Comparison of ENCODE assay signal across 9 mouse cellular contexts in genomic region chr6:34383401-34383800, GRCm38 (mm10). TPM values are rescaled to one million over a fixed set of nuclear protein-coding genes. Genes with fewer than 3 reads are reported as not detected.
DNase-seq lines count a peak whose midpoint lies in the region; ATAC-seq lines count a peak whose summit lies in the region.
"Had no signal": no experiment of that assay in that cellular context is flagged by ENCODE, and none has a peak within 500 bp of the region (broad histone marks: within the 10 kb centered on the region; RNA-seq: fewer than 3 reads in every experiment).

No protein-coding gene starts in this region.

- peaks cover 5% of the 10 kb centered on the region; the same call in 1 of the 2 replicates for H3K4me1 ChIP-seq in heart, embryonic 10.5 days
- H3K4me1 ChIP-seq in kidney, embryonic 16.5 days (ENCODE audit: insufficient read depth, low read length) = no peaks in the 10 kb centered on the region

- H3K27ac ChIP-seq in heart, embryonic 10.5 days = no peak overlapping the region
- H3K27ac ChIP-seq in kidney, embryonic 16.5 days (ENCODE audit: low read length) = no peak overlapping the region

- no peaks in the 10 kb centered on the region for H3K9me3 ChIP-seq in heart, embryonic 10.5 days
- H3K9me3 ChIP-seq in kidney, embryonic 16.5 days (ENCODE audit: low read length) = no peaks in the 10 kb centered on the region

- H3K9ac ChIP-seq in kidney, embryonic 16.5 days (replicated peaks; ENCODE audit: low read length) = no peak overlapping the region

- no peak for ATAC-seq in kidney, embryonic 16.5 days (ENCODE audit: low FRiP score, low TSS enrichment)
- no peak for ATAC-seq in granulocyte monocyte progenitor cell, adult 5-6 weeks (replicated peaks; ENCODE audit: poor library complexity, severe bottlenecking)

- peak overlapping the region; percentile 70; the same call in 1 of the 2 replicates for H3K4me3 ChIP-seq in heart, embryonic 10.5 days
- no peak overlapping the region for H3K4me3 ChIP-seq in kidney, embryonic 16.5 days (ENCODE audit: low read length)

- H3K27me3 ChIP-seq in heart, embryonic 10.5 days (ENCODE audit: insufficient read depth, poor library complexity, severe bottlenecking) = no peaks in the 10 kb centered on the region
- no peaks in the 10 kb centered on the region for H3K27me3 ChIP-seq in kidney, embryonic 16.5 days (ENCODE audit: insufficient read depth, low read length)

- peak overlapping the region; percentile 93; the same call in 1 of the 2 replicates for H3K4me2 ChIP-seq in kidney, embryonic 16.5 days (replicated peaks; ENCODE audit: low read depth, low read length)

- DNase-seq in heart, embryonic 10.5 days (ENCODE audit: low spot score) = no peak
- no peak for DNase-seq in heart, adult 9 months (ENCODE audit: low spot score in 2 of 2)
- no peak for DNase-seq in kidney, postnatal 4 days
- DNase-seq in thymus, postnatal 14 days = peak; percentile 23
- no peak for DNase-seq in thymus, postnatal 25 days
- DNase-seq in right cerebral cortex, postnatal 10 days (ENCODE audit: low spot score in 2 of 2) = no peak

- 37% methylated on average over 8 of the region's 8 CpGs for WGBS in heart, embryonic 10.5 days
- WGBS in kidney, embryonic 16.5 days = 50% methylated on average over 8 of the region's 8 CpGs

- peaks cover 8% of the 10 kb centered on the region; the same call in 1 of the 2 replicates for H3K36me3 ChIP-seq in heart, embryonic 10.5 days
- 0 out of 2 replicates have a peak, but pooled peaks cover 6% of the 10 kb centered on the region for H3K36me3 ChIP-seq in kidney, embryonic 16.5 days (ENCODE audit: insufficient read depth, low read length)

RNA-seq across cellular contexts. Expression of gene Akr1b10, which starts 0.6 kb away (rescaled TPM):
- polyA plus RNA-seq in heart, embryonic 10.5 days (2016; fragmentation: Nextera tagmentation; extraction: Ambion mirVana) = 44.8 and 61.8 TPM in 2 replicates
- polyA plus RNA-seq in kidney, embryonic 16.5 days (2015; fragmentation: Nextera tagmentation; extraction: Ambion mirVana) = 32.5 and 35.8 TPM in 2 replicates
- total RNA-seq in granulocyte monocyte progenitor cell, adult 5-6 weeks (2014; fragmentation: Nextera tagmentation) = 37.8 and 58.6 TPM in 2 replicates
- 29.6 and 31.5 TPM in 2 replicates for total RNA-seq in granulocyte monocyte progenitor cell, adult 5-6 weeks (2017)

RNA-seq across cellular contexts. Expression of gene Akr1b7, which starts 28.7 kb away (rescaled TPM):
- 0.57 TPM in 1 of 2 replicates, not detected in the other for polyA plus RNA-seq in heart, embryonic 10.5 days (2016; fragmentation: Nextera tagmentation; extraction: Ambion mirVana)
- polyA plus RNA-seq in kidney, embryonic 16.5 days (2015; fragmentation: Nextera tagmentation; extraction: Ambion mirVana) = 87.6 and 135 TPM in 2 replicates
- not detected in 2 replicates for total RNA-seq in granulocyte monocyte progenitor cell, adult 5-6 weeks (2014; fragmentation: Nextera tagmentation)
- not detected in 2 replicates for total RNA-seq in granulocyte monocyte progenitor cell, adult 5-6 weeks (2017)
- total RNA-seq: layer of hippocampus, postnatal 36 days had no signal

RNA-seq across cellular contexts. Expression of gene Akr1b8, which starts 29.5 kb away (rescaled TPM):
- polyA plus RNA-seq in heart, embryonic 10.5 days (2016; fragmentation: Nextera tagmentation; extraction: Ambion mirVana) = 21.1 and 23.1 TPM in 2 replicates
- polyA plus RNA-seq in kidney, embryonic 16.5 days (2015; fragmentation: Nextera tagmentation; extraction: Ambion mirVana) = 12.6 and 12.7 TPM in 2 replicates
- total RNA-seq in granulocyte monocyte progenitor cell, adult 5-6 weeks (2014; fragmentation: Nextera tagmentation) = not detected in 2 replicates
- total RNA-seq in granulocyte monocyte progenitor cell, adult 5-6 weeks (2017) = not detected in 2 replicates

Comparison
In these comparisons a context has a peak if more than half of its experiments do, and no peak if none do; other contexts are left out.
1. RNA of gene Akr1b7, which starts 28.7 kb away (polyA plus RNA-seq): 87.6 to 135 TPM in kidney, embryonic 16.5 days; 0.57 TPM in heart, embryonic 10.5 days; every median in the first group is over 10 times any median in the second.